Mouse (Mus musculus): ENCODE data around the gene Selenof. TPM values are rescaled to one million over a fixed set of nuclear protein-coding genes. Genes with fewer than 3 reads are reported as not detected.
A peak's percentile ranks its signal among the peaks of the same experiment; 100 is the strongest.

Gene Selenof
- polyA plus RNA-seq, 1 experiment: 275 TPM

DNA sequence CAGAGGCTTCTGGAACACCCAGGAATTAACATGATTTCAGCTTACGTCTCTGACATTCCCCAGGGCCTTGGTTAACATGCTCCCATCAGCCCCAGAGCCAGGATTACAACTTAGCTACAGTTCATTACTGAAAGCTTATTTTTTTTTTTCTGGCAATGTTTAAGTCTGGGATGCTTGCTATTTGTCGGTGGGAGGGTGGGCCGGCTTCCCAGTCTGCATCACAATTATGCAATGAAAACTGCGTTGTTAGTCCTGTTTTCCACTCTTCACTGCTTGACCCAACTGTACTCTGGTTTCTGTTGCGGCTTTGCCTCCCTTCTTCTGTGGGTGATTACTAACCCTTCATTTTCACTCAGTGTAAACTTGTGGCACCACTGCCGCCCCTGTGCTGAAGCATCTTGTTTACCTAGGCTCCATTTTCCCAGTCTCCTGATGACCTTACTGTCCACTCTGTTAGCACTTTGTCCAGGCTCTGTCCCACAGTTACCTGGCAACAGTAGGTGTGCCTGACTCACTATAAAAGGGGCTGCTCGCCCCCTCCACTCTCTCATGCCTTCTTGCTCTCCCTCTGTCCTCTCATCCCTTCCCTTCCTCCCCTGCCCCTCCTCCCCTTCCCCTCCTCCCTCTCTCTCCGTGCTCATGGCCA lies 41.6 kb downstream of the Selenof start:
- no peaks in the 10 kb centered on the region for H3K4me1 ChIP-seq (ENCODE audit: control insufficient read depth, insufficient read depth, low read length)
- no peak overlapping the region for H3K27ac ChIP-seq (ENCODE audit: insufficient read depth, low read depth, low read length)
- H3K27me3 ChIP-seq (replicated peaks; ENCODE audit: control insufficient read depth, insufficient read depth, low read length): no peaks in the 10 kb centered on the region

DNA sequence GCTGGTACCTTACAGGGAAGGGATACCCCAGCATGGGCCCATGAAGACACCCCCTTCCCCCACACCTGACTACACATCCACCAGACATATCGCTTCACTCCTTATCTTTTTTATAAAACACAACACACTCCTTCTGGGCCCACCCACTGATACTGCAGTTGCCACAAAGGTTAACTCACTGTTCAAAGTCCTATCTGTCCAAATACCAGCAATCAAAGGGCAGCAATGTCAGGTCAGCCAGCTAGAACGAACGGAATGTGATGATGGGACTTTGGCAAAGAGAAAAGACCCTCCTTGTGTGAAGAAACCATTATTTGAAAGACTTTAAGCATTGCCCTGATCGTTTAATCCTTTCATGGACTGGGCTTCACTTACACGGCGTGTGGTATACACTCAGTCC lies 42.3 kb downstream of the Selenof start:
- no peak for DNase-seq
- no peak for TF ChIP-seq POLR2A (IDR thresholded peaks at IDR 0.05; ENCODE audit: low read depth, low read length)
- no peak for TF ChIP-seq CTCF (conservative IDR thresholded peaks at IDR 0.05; ENCODE audit: insufficient read depth, insufficient read length, low read depth, low read length)
- Histone ChIP-seq H3K27me3 (replicated peaks; ENCODE audit: control insufficient read depth, insufficient read depth, low read length) (no peaks in the 10 kb centered on the region), H3K4me3 (ENCODE audit: insufficient read depth, low read depth, low read length) (no peak overlapping the region), H3K36me3 (ENCODE audit: control insufficient read depth, insufficient read depth, low read length) (no peaks in the 10 kb centered on the region), H3K4me1 (ENCODE audit: control insufficient read depth, insufficient read depth, low read length) (no peaks in the 10 kb centered on the region), H3K27ac (ENCODE audit: insufficient read depth, low read depth, low read length) (no peak overlapping the region)
- WGBS: 73% methylated on average over 6 of the region's 6 CpGs

More for the DNA sequence above, 41.6 kb downstream of the Selenof start:
- DNase-seq: no peak
- no peak for TF ChIP-seq POLR2A (IDR thresholded peaks at IDR 0.05; ENCODE audit: low read depth, low read length)
- no peak for TF ChIP-seq CTCF (conservative IDR thresholded peaks at IDR 0.05; ENCODE audit: insufficient read depth, insufficient read length, low read depth, low read length)
- Histone ChIP-seq H3K4me3 (ENCODE audit: insufficient read depth, low read depth, low read length) (no peak overlapping the region), H3K36me3 (ENCODE audit: control insufficient read depth, insufficient read depth, low read length) (no peaks in the 10 kb centered on the region)
- 51% methylated on average over 8 of the region's 8 CpGs for WGBS

DNA sequence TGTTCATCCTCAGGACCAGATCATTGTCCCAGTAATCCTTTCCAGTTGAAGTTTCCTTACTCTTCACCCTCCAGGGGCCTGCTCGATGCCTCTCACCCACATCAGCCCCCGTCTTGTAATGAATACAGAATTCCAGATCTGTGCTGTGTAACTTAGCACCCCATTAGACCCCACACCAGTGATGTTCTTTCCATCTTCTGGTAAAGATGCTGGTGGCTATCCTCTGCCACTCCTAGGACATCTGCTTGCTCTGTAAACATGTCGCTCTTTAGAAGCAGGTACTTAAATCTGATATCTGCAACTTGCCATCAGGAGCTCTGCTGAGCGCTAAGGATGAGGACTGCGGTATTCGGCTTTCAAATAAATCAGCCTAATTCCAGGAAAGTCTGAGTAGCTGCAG lies 44.2 kb downstream of the Selenof start:
- H3K27me3 ChIP-seq (replicated peaks; ENCODE audit: control insufficient read depth, insufficient read depth, low read length): no peaks in the 10 kb centered on the region
- no peak for DNase-seq
- no peak overlapping the region for H3K4me3 ChIP-seq (ENCODE audit: insufficient read depth, low read depth, low read length)
- no peak for TF ChIP-seq CTCF (conservative IDR thresholded peaks at IDR 0.05; ENCODE audit: insufficient read depth, insufficient read length, low read depth, low read length)
- TF ChIP-seq POLR2A (IDR thresholded peaks at IDR 0.05; ENCODE audit: low read depth, low read length): no peak
- no peak overlapping the region for H3K27ac ChIP-seq (ENCODE audit: insufficient read depth, low read depth, low read length)
- no peaks in the 10 kb centered on the region for H3K4me1 ChIP-seq (ENCODE audit: control insufficient read depth, insufficient read depth, low read length)
- WGBS: 33% methylated on average over 6 of the region's 6 CpGs
- no peaks in the 10 kb centered on the region for H3K36me3 ChIP-seq (ENCODE audit: control insufficient read depth, insufficient read depth, low read length)

- Histone ChIP-seq H3K36me3 (ENCODE audit: control insufficient read depth, insufficient read depth, low read length) (no peaks in the 10 kb centered on the region), H3K27ac (ENCODE audit: insufficient read depth, low read depth, low read length) (no peak overlapping the region), H3K27me3 (replicated peaks; ENCODE audit: control insufficient read depth, insufficient read depth, low read length) (no peaks in the 10 kb centered on the region), H3K4me1 (ENCODE audit: control insufficient read depth, insufficient read depth, low read length) (no peaks in the 10 kb centered on the region), H3K4me3 (ENCODE audit: insufficient read depth, low read depth, low read length) (no peak overlapping the region)
- TF ChIP-seq CTCF (conservative IDR thresholded peaks at IDR 0.05; ENCODE audit: insufficient read depth, insufficient read length, low read depth, low read length) (no peak), POLR2A (IDR thresholded peaks at IDR 0.05; ENCODE audit: low read depth, low read length) (no peak)
- DNase-seq: peak; percentile 33
- 38% methylated on average over 10 of the region's 10 CpGs for WGBS
These were observed 44.6 kb downstream of the Selenof start for GRCm38 (mm10) chr3:144614698-144615097.

- TF ChIP-seq POLR2A (IDR thresholded peaks at IDR 0.05; ENCODE audit: low read depth, low read length) (no peak), CTCF (conservative IDR thresholded peaks at IDR 0.05; ENCODE audit: insufficient read depth, insufficient read length, low read depth, low read length) (no peak)
- H3K27me3 ChIP-seq (replicated peaks; ENCODE audit: control insufficient read depth, insufficient read depth, low read length): no peaks in the 10 kb centered on the region
- no peak overlapping the region for H3K4me3 ChIP-seq (ENCODE audit: insufficient read depth, low read depth, low read length)
- no peak overlapping the region for H3K27ac ChIP-seq (ENCODE audit: insufficient read depth, low read depth, low read length)
- H3K36me3 ChIP-seq (ENCODE audit: control insufficient read depth, insufficient read depth, low read length): no peaks in the 10 kb centered on the region
- no peak for DNase-seq
- WGBS: 73% methylated on average over 9 of the region's 9 CpGs
- no peaks in the 10 kb centered on the region for H3K4me1 ChIP-seq (ENCODE audit: control insufficient read depth, insufficient read depth, low read length)
These were observed 45.4 kb downstream of the Selenof start for GRCm38 (mm10) chr3:144615459-144615858.

DNA sequence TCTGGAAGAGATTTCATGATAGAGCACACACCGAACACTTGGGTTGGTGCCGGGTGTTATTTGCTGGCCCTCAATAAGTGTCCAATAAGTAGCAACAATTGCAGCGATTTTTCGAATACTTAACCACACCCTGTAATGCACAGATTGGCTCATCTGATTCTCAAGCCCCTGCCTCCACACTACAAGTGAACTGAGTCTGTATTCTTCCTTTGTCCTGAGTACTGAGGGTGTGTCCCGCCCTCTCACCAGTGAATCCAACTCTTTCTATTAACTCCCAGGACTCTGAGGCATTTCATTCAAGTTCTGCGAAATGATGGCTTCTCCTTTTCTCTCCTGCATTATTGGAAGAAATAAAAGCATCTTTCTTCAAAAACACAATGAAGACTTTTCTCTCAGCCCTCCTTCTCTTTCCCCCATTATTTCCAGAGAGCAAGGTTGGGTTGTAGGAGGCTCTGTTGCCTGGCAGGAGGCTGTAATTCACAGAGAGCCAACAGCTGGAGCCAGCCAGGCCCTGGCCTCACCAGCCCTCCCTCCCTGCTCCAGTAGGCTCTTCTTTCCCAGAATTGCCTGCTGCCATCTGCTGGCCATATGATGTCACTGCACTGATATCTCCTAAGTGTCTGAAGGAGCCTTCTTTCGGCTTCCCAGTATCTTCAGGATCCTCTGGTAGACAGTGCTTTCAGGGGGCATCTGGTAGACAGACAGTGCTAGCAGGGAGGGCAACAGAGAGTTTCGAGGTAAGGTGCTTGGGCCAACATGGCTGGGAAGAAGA lies 46.7 kb downstream of the Selenof start:
- no peaks in the 10 kb centered on the region for H3K36me3 ChIP-seq (ENCODE audit: control insufficient read depth, insufficient read depth, low read length)
- no peaks in the 10 kb centered on the region for H3K27me3 ChIP-seq (replicated peaks; ENCODE audit: control insufficient read depth, insufficient read depth, low read length)
- H3K27ac ChIP-seq (ENCODE audit: insufficient read depth, low read depth, low read length): 0 out of 2 replicates have a peak overlapping the region, but pooled peaks have one; percentile 18
- no peaks in the 10 kb centered on the region for H3K4me1 ChIP-seq (ENCODE audit: control insufficient read depth, insufficient read depth, low read length)
- DNase-seq: peak; percentile 85
- TF ChIP-seq CTCF (conservative IDR thresholded peaks at IDR 0.05; ENCODE audit: insufficient read depth, insufficient read length, low read depth, low read length) (peak; percentile 94), POLR2A (IDR thresholded peaks at IDR 0.05; ENCODE audit: low read depth, low read length) (no peak)
- H3K4me3 ChIP-seq (ENCODE audit: insufficient read depth, low read depth, low read length): no peak overlapping the region
- 61% methylated on average over 8 of the region's 8 CpGs for WGBS

DNA sequence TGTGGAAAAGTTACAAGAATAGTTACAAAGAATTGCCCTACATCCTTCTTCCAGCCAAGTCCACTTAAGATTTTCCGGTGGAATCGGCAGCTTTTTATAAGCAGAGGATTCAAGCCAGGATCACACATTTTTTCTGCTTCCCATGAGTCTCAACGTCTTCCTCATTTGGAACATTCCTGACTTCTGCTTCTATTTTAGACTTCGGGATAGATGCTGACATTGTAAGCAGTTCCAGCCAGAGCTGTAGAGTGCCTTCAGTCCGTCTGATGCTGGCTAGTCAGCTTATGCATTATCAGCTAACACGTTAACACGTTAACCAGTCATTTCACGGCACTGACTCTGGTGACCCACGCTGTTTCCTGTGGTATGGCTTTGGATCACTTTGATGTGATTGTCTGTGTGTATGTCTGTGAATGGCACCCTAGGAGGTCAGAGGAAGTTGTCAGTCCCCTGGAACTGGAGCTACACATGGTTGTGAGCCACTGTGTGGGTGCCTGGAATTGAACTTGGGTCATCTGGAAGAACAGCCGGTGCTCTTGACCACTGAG lies 47.6 kb downstream of the Selenof start:
- peak; percentile 54 for DNase-seq
- no peak overlapping the region for H3K4me3 ChIP-seq (ENCODE audit: insufficient read depth, low read depth, low read length)
- 58% methylated on average over 10 of the region's 10 CpGs for WGBS
- no peaks in the 10 kb centered on the region for H3K27me3 ChIP-seq (replicated peaks; ENCODE audit: control insufficient read depth, insufficient read depth, low read length)
- H3K36me3 ChIP-seq (ENCODE audit: control insufficient read depth, insufficient read depth, low read length): no peaks in the 10 kb centered on the region
- no peak for TF ChIP-seq POLR2A (IDR thresholded peaks at IDR 0.05; ENCODE audit: low read depth, low read length)
- TF ChIP-seq CTCF (conservative IDR thresholded peaks at IDR 0.05; ENCODE audit: insufficient read depth, insufficient read length, low read depth, low read length): no peak
- H3K4me1 ChIP-seq (ENCODE audit: control insufficient read depth, insufficient read depth, low read length): no peaks in the 10 kb centered on the region
- H3K27ac ChIP-seq (ENCODE audit: insufficient read depth, low read depth, low read length): peak overlapping the region; percentile 32

All from kidney, adult 2 months (tissue).